Mouse (Mus musculus) heart, postnatal 0 days (tissue): ENCODE measurements at regions not wholly inside any gene's neighbourhood (a gene's known extent, or its start where the extent isn't known, plus 50 kb on each side); places are given as distances from the start of the nearest gene placed in this dataset.

Source experiments
- ATAC-seq: fragments of 200-750 bp; cut with Nextera tagmentation; 2 replicates; pipeline ENCODE4 v1.8.0; 2017; ENCODE audit warnings: low read depth, moderate number of reproducible peaks, moderate library complexity; ENCODE audit not compliant: insufficient read depth
- DNase-seq: peaks from one replicate; pipeline ENCODE4 v3.0.0-alpha.2; 2016; ENCODE audit warnings: low spot score
- H3K27ac ChIP-seq: fragments of 300-500 bp; sonication (generic); 2 replicates; pipeline ENCODE4 v1.5.1; 2014; ENCODE audit warnings: low read depth, mild to moderate bottlenecking
- H3K27me3 ChIP-seq: fragments of 300-500 bp; sonication (generic); 2 replicates; pipeline ENCODE4 v1.6.1; 2014; ENCODE audit warnings: low read length, mixed read lengths; ENCODE audit not compliant: control insufficient read depth, insufficient read depth
- H3K36me3 ChIP-seq: fragments of 300-500 bp; sonication (generic); replicated peaks from 2 replicates; pipeline ENCODE4 v1.6.1; 2014; ENCODE audit warnings: low read length, mixed read lengths; ENCODE audit not compliant: control insufficient read depth, insufficient read depth
- H3K4me1 ChIP-seq: fragments of 300-500 bp; sonication (generic); 2 replicates; pipeline ENCODE4 v1.6.1; 2014; ENCODE audit warnings: antibody characterized with exemption; ENCODE audit not compliant: control insufficient read depth, insufficient read depth
- H3K4me2 ChIP-seq: fragments of 300-500 bp; sonication (generic); 2 replicates; pipeline ENCODE4 v1.6.1; 2014; ENCODE audit warnings: low read depth, mild to moderate bottlenecking, low read length, moderate library complexity
- H3K4me3 ChIP-seq: fragments of 300-500 bp; sonication (generic); 2 replicates; pipeline ENCODE4 v1.5.1; 2014; ENCODE audit warnings: low read depth, low read length
- H3K9ac ChIP-seq: fragments of 300-500 bp; sonication (generic); replicated peaks from 2 replicates; pipeline ENCODE4 v1.6.1; 2014; ENCODE audit warnings: low read depth, low read length, mixed read lengths
- H3K9me3 ChIP-seq: fragments of 300-500 bp; sonication (generic); replicated peaks from 2 replicates; pipeline ENCODE4 v1.6.1; 2016; ENCODE audit warnings: low read length; ENCODE audit not compliant: control insufficient read depth
- CTCF ChIP-seq: IDR thresholded peaks from 2 replicates; pipeline ENCODE4 v1.5.1; 2016; ENCODE audit warnings: antibody characterized with exemption, control low read depth, low read depth
- EP300 ChIP-seq: IDR thresholded peaks from 2 replicates; pipeline ENCODE4 v1.6.1; 2016; ENCODE audit warnings: antibody characterized with exemption, low read depth
- WGBS: fragments of 180-500 bp; shearing (Covaris S2); extraction: QIAGEN DNeasy Blood & Tissue Kit; methylation state at CpG from one replicate; pipeline ENCODE4 v1.1.7; 2014; 5-methylcytosine and 5-hydroxymethylcytosine counted together

DNA sequence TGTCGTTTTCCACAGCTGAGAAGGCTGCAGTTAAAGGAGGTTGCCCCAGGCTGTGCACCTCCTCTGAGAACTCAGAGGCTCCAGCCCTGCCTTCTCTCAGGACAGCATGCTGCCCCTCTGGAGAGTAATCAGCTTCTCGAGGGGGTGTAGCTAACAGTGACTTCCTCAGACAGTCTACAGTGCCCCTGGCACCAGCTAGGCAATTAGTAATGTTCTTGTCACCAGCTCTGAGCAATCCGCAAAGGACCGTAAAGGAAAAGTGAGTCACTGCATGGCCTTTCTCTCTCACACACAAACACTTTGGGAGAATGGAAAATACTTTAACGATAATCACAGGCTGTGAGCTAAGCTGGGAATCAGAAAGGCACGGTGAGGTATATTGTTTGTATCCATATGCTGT is 288.8 kb downstream of the Mtx2 start:
- Histone ChIP-seq H3K4me3 (no peak overlapping the region), H3K9ac (no peak overlapping the region), H3K9me3 (no peaks in the 10 kb centered on the region), H3K27ac (no peak overlapping the region), H3K36me3 (no peaks in the 10 kb centered on the region), H3K27me3 (no peaks in the 10 kb centered on the region), H3K4me1 (no peaks in the 10 kb centered on the region), H3K4me2 (no peak overlapping the region)
- no peak for ATAC-seq
- TF ChIP-seq CTCF (no peak), EP300 (no peak)
- 29% methylated on average over 6 of the region's 6 CpGs for WGBS
- peak; percentile 28 for DNase-seq

DNA sequence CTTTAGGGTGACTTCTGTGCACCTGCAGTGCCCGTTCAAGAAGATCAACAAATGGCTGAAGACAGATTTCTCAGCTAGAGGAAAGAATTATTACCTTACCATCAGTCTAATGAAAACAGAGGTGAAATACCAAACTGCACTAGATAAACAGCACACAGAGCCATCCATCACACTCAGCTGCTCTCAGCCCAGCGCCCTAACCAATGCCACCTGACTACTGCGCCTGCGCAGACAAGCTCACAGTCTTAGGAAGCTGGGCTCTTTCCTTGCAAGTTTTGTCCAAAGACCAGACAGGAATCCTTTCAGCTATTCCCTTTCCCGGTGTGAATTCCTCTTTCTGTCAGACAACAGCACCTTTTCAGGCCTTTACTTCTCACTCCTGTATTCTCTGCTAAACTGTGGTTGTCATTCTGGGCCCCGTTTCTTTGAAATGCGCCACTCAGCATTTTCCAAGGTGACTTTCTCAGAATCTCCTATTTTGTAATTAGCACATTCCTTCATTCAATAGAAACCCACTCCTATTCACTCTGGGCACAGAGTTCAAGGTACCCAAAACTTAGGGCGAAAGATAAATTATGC is 292.8 kb downstream of the Mtx2 start:
- Histone ChIP-seq H3K4me2 (no peak overlapping the region), H3K4me1 (no peaks in the 10 kb centered on the region), H3K9me3 (no peaks in the 10 kb centered on the region), H3K9ac (no peak overlapping the region), H3K27me3 (no peaks in the 10 kb centered on the region), H3K4me3 (no peak overlapping the region), H3K27ac (no peak overlapping the region), H3K36me3 (no peaks in the 10 kb centered on the region)
- ATAC-seq (no peak), DNase-seq (no peak)
- 83% methylated on average over 8 of the region's 8 CpGs for WGBS
- TF ChIP-seq EP300 (no peak), CTCF (no peak)

DNA sequence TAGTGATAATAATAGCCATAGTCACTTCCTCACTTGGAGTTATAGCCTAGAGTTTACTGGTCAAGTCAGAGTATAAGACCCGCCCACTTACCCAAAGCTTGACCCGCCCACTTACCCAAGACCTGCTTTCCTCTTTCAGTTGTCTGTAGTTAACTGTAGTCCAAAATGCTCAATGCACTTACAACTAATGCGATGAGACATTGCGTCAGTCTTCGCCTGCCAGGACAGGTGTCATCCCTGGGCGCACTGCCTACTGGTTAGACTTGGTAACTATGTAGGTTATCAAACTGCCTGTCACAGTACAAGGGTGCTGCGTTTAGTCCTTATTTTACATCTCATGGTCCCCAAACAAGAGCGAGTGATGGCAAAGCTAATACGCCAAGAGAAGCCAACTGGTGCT is 294.0 kb downstream of the Mtx2 start:
- Histone ChIP-seq H3K9ac (no peak overlapping the region), H3K36me3 (no peaks in the 10 kb centered on the region), H3K4me2 (no peak overlapping the region), H3K4me3 (no peak overlapping the region), H3K27me3 (no peaks in the 10 kb centered on the region), H3K9me3 (no peaks in the 10 kb centered on the region), H3K27ac (no peak overlapping the region), H3K4me1 (no peaks in the 10 kb centered on the region)
- ATAC-seq (no peak), DNase-seq (no peak)
- TF ChIP-seq EP300: no peak
- TF ChIP-seq CTCF: no peak
- WGBS: 87% methylated on average over 9 of the region's 9 CpGs

DNA sequence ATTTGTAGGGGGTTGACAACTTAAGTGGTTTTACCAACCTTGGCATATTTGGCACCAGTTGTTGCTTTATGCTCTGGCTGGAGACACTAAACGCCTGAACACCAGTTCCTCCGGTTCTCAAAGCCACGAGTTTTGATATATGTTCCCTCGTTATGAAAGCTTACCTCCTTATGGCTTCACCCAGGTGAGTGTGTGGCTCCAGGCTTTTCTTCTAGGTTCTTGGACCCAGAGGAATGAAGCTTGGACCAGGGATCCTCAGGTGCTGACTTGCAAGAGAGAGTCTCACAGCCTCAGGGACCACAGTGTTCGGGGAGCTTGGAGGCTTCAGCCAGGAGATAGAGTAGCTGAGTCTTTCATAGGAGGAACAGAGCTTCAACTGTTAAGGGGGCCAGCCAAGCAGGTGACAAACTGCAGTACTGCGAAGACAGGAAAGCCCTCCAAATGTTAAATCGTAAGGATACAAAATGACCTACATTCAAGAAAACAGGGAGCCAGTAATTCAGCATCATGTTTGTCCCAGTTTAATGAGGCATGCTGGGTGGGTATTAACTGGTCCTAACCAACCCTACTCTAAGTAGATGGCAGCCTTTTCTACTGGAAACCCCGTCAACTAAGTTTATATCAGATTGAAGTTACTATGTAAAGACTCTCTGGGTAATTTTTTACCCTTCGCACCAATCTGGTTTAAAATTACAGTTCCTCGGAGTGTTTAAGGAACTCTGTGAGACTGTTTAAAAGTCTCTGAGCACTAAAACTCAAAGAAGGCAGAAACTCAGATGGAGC is 307.9 kb downstream of the Mtx2 start:
- Histone ChIP-seq H3K4me3 (no peak overlapping the region), H3K27me3 (peaks cover 38% of the 10 kb centered on the region), H3K4me1 (no peaks in the 10 kb centered on the region), H3K9ac (no peak overlapping the region), H3K9me3 (no peaks in the 10 kb centered on the region), H3K4me2 (no peak overlapping the region), H3K27ac (no peak overlapping the region), H3K36me3 (no peaks in the 10 kb centered on the region)
- no peak for DNase-seq
- TF ChIP-seq CTCF (no peak), EP300 (no peak)
- WGBS: 85% methylated on average over 10 of the region's 10 CpGs
- ATAC-seq: no peak

DNA sequence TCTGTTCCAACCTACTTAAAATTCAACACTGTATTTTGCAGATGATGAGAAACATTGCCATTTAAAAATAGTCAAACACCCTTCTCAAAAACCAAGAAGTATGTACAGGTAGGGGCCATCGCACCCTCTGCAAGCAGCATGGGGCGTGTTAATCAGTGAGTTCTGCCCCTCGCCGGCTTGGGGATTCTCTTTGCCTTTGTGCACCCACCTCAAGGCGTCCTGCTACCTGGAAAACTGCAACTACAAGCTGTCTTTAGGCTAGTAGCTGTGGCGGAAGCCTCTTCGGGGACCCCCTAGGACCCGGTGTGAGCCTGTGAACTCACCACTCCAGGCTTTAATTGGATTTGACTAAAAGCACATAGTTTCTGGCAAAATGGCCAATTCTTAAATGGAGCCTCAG is 311.0 kb downstream of the Mtx2 start:
- 43% methylated on average over 8 of the region's 8 CpGs for WGBS
- TF ChIP-seq EP300 (no peak), CTCF (no peak)
- peaks cover 64% of the 10 kb centered on the region for H3K27me3 ChIP-seq

More for the DNA sequence above, 311.0 kb downstream of the Mtx2 start:
- Histone ChIP-seq H3K4me3 (no peak overlapping the region), H3K9ac (no peak overlapping the region), H3K36me3 (no peaks in the 10 kb centered on the region), H3K27ac (no peak overlapping the region), H3K4me1 (no peaks in the 10 kb centered on the region), H3K9me3 (no peaks in the 10 kb centered on the region), H3K4me2 (no peak overlapping the region)
- no peak for DNase-seq
- no peak for ATAC-seq
